Mouse (Mus musculus) naive thymus-derived CD4-positive, alpha-beta T cell, adult 2 months (primary cell): ENCODE measurements around the gene Ddx41.

Source experiments
- DNase-seq: peaks from one replicate; pipeline ENCODE4 v3.0.0-alpha.2; 2011; ENCODE audit warnings: low read depth

The Ddx41 gene

DNA sequence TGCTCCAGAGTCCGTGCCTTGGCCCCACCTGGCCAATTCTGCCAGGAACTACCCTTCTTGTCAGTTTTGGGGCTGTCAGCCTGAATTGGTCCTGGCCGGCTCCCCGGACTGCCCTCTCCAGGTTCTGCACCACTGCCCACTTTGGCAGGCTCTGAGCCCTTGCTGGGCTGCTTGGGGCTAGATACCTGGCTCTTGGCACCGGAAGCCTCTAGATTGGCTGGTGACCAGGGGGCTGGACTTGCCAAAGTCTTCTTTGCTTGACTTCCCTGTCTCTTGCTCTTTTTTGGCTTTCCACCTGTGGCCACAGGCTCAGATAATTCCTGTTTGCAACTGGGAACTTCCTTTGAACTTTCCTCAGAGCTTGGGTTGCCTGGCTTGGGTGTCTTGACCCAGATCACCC, 6.4 kb upstream of the Ddx41 start:
- DNase-seq, result no peak

GRCm38 (mm10) chr13:55540933-55541332, 4.5 kb upstream of the Ddx41 start:
- DNase-seq, result no peak

GRCm38 (mm10) chr13:55535796-55536193, 663 bp downstream of the Ddx41 start:
- no peak for DNase-seq

- DNase-seq, result no peak
Observed at GRCm38 (mm10) chr13:55535191-55535590, 1.3 kb downstream of the Ddx41 start.

DNA sequence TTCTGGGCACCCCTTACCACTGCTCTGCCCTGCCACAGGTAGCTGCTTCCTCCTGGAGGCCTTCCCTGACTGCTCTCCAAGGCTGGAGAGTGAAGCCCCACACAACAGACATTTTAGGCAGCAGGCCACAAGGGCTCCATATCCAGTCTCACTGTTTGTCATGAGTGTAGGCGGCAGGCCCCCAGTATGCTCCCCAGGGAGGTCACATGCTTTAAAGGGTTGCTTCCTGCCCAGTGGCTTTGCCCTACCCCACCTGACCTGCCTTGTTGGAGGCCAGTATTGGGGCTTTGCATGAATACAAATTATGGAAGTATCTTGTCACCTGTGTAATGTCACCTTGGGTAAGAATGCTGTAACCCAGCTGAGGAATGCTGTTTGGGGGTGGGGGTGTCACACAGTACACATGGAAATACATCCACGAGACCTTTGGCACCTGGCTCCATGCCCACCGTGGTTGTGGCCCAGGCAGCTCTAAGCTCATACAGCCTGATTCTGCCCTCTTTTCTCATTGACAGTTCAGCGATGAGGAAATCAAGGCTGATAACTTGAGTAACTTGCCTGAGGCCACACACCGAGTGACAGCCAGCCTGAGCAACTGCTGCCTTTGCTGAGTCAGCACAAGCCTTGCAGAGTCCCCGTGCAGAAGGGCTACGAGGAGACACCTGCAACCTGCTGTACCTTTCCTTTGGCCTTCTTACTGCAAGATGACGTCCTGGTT, 7.1 kb downstream of the Ddx41 start, which contains the start of gene Dok3:
Gene Dok3, minus strand, starts transcription at position 99 of the 718 bp plus-strand sequence.
- DNase-seq, result no peak

- DNase-seq, result no peak
Observed at GRCm38 (mm10) chr13:55527834-55528772, 8.4 kb downstream of the Ddx41 start.

DNA sequence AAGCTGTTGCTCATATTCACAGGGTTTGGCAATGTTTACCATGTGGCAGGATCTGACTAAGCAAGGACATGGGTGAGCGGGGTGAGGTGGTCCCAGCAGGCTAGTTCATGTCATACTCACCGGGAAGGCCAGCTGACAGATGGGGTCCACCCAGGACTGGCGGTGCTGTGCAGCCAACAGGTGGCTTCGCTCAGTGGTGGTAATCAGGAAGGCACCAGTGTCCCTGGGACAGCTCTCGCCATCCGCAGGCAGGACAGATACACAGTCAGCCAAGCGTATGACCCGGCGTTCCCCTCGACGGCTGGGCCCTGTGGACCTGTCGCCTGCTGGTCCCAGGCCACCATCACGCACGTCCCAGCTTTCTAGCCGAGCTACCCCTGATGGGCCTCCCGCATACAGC, 9.2 kb downstream of the Ddx41 start:
- no peak for DNase-seq

DNA sequence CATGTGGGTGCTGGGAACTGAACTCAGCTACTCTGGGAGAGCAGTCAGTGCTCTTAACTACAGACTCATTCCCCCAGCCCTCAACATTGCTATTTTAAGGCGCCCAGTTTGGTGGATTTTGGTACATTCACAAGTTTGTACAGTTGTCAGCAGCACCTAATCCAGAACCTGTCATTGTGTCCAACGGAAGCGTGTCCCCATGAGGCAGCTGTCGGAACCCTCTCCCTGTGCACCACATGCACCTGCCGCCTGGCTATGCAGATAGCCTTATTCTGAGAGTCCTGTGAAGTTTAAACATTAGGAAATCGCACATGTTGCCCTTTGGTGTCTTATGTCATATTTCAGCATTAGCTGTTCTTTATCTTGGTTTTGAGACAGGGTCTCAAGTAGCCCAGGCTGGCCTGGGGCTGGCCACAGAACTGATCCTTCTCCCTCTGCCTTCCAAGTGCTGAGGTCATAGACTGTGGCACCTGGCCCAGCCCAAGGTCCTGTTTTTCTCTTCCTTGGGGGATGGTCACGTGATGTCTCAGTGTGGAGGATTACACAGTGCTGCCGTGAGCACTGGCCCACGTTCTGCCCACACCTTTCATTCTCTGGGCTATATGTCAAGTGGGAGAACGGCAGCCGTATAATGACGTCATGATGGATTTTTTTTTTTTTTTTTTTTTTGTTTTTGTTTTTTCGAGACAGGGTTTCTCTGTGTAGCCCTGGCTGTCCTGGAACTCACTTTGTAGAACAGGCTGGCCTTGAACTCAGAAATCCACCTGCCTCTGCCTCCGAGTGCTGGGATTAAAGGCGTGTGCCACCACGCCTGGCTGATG, 10.5 kb downstream of the Ddx41 start:
- DNase-seq, result no peak

GRCm38 (mm10) chr13:55523951-55524600, 12.4 kb downstream of the Ddx41 start:
- DNase-seq, result no peak

DNA sequence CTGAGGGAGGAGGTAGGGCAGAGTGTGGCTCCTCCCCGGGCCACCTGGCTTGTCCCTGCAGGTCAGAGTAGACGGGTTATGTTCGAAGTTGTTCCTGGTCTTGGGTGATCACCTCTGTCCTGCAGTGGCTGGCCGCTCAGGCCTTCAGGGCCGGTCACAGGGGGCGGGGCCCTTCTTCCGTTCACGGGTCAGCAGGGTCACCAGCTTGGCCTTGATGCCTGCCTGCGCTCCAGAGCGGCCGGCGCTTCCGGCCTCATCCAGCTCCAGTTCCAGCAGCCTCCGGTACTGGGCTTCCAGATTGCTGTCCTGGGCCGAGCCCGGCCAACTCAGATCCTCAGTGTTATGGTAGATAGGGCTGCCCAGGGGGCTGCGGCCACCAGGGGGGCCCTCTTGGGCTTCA, 13.2 kb downstream of the Ddx41 start:
- no peak for DNase-seq

- DNase-seq, result no peak
Observed at GRCm38 (mm10) chr13:55522730-55523129, 13.7 kb downstream of the Ddx41 start.

DNA sequence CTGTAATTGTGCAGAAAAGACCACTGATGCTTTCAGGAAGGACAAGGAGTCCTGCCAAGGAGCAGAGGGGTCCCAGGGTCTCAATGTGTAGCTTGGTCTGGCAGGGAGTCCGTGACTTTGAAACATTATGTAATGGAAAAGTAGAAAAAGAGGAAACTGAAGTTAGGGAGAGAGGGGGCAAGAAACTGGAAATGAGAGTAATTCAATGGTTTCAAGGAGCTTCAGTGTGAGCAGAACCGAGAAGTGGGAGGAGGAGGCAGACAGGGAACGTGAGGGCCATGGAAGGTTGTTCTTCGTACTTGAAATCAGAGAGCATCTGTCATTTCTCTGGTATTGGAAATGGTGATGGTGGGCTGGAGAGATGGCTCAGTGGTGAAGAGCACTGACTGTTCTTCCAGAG, 16.9 kb downstream of the Ddx41 start:
- DNase-seq, result no peak

GRCm38 (mm10) chr13:55516955-55517354, 19.5 kb downstream of the Ddx41 start:
- DNase-seq, result peak; percentile 94

DNA sequence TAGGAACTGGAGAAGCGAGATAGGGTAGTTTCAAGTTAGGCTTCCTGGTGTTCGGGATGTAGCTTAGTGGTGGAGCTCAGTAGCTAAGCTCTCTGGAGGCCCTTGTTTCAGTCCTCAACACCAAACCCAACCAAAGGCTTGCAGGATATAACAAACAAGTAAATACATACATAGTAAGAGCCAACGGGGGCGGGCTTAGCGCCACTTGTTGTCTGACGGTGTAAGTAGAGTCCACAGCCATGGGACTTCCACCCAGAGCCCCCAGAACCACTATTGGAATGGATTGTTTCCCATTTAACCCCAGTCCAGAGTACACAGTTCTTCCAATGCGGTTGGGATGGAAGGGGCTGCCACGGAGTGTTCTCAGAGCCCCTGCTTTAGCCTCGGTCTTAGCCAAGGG, 22.6 kb downstream of the Ddx41 start:
- DNase-seq, result no peak

DNA sequence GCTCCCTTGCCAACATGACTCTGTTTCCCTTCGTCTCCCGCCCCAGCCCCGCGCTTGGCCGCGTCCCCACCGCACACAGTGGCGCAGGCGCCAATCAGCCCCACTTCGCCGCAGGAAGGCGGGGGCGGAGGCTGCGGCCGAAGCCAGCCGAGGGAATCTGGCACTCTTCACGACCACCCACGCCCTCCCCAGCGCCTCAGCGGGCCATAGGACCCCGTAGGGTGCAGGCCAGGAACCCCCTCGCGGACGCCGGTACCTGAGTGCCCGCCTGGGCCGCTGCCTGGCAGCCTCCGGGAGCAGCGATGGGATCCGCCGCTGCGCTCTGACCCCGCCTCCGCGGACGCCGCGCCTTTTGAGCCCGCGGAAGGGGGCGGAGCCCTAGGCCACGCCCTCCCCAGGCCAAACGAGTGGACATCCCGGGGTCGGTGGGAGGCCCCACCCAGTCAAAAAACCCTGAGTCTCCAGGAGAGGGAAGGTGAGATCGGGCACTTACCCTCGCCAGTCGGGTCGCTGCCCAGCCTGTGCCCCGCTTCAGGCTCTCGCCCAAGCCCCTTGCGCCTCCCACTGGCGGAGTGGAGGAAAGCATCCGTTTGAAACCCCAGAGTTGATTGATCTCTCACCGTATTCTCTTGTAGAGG, 23.2 kb downstream of the Ddx41 start, which contains the start of gene Pdlim7:
Gene Pdlim7, minus strand, starts transcription at position 566 of the 638 bp plus-strand sequence.
- DNase-seq, result peak; percentile 92

DNA sequence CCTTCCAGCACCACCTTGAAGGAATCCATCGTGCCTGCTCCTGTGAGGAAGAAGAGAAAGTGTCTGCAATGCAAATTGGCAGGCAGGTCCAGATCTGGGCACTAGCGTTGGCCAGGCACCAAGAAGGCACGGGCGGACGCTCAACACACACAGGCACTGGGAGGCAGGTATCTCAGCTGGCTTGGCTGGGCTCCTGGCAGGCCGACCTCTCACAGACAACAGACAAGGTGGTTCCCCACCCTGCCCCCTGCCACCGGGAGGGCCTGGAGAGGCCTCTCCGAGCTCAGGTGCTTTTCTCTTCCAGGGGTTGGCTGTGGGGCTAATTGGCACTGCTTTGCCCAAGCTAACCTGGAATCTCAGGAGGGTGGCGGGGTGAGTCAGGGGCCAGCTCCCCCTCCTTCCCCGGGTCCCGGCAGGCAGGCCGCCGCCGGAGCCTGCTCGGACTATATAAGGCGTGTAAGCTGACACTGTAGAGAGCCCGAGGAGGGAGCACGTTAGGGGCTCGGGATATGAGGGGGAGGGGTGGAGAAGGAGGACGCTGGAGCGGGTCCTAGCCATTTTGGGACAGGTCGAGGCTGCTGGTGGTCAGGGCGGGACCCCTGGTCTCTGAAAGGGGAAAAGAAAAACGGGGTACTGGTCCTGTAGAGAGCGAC, 24.0 kb downstream of the Ddx41 start:
- DNase-seq, result peak; percentile 46

DNA sequence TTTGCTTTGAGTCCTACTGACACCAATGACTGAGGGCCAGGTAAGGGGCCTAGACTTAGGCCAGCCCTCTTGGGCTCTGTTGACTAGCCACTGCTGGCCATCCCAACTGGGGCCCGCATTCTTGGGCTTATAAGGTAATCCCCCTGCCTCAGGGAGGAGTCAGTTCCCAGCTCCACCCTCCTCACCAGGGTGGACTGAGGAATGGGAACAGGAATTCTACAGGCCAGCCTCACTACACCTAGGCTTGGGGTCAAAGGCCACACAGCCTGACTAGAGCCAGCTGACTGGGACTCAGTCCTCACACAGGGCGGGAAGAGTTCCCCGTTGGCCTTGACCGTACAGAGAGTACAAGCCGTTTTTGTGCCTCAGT, 25.0 kb downstream of the Ddx41 start:
- no peak for DNase-seq

DNA sequence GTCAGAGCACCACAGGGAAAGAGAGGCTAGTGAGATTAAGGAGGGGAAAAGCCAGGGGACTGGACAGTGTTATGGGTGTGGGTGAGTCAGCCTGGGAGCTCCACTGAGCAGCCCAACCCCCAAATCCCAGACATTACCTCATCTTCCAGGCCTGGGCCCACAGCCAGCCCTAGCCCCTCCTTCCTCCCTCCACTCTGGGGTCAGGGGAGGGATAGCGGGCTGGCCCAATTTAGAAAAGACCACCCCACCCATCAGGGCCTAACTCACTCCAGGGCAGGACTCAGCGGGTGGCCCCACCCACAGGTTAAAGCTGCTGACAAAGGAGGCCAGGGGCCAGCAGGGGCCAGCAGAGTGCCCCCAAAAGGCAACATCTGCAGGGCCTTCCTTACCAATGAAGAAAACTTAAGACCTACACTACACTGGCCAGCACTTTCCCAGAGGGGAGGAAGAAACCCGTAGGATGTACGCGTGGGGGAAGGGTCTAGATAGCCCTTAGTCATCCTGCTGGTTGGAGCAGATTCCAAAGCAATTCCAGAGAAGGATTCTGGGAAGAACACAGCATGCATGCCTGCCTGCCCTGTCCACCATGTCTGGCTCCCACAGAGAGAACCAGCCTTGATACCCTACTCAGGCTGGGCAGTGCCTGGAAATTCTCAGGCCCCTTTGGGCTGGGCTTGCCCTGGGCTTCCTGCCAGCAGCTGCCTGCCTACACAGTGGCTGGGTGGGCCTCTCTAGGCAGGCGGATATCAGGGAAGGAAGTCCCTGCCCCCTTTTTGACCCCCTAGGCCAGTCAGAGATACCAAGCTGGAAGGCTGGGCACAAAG, 25.6 kb downstream of the Ddx41 start:
- no peak for DNase-seq

DNA sequence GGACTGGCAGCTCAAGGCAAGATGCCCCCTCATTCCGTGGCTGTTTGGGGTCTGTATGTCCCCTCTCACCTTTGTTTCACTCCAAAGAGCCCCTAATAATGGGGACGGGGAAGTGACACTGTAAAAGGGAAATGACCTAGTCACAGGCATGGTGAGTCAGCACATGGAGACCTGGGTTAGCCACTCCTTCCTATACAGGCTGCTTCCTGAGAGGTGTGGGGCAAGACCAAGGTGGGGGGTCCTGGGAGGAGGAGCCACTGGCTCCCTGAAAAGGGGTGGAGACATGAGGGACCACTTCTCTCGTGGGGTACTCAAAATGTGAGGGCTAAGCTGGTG, 26.2 kb downstream of the Ddx41 start:
- no peak for DNase-seq

DNA sequence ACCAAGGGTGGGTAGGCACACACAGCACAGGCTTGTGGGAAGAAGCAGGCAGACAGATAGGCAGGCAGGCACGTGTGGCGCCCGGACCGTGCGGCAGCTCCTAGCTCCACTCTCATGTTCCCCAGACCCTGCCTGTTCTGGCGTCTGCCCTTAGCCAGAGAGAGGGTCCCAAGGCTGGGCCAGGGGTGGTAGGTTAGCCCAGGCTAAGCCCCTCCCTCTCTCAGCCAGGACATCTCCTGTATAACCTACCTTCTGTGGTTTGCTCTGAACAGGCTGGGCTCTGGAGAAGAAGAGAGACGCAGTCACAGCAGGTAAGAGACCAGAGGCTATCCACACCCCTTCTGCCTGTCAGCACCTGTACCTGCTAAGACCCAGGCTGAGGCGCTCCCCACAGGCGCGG, 27.9 kb downstream of the Ddx41 start:
- no peak for DNase-seq
